Mouse (Mus musculus) brain, embryonic 14.5 days (tissue): Measurements from ENCODE around the gene Gipc2.

ENCODE experiments used
- CTCF ChIP-seq: fragments of 200-500 bp; IDR thresholded peaks from 2 replicates; pipeline ENCODE4 v1.5.1; 2012; ENCODE audit warnings: inconsistent platforms, mild to moderate bottlenecking, moderate library complexity, borderline replicate concordance; ENCODE audit not compliant: insufficient read depth, insufficient read length; ENCODE audit errors: extremely low read depth
- POLR2A ChIP-seq: fragments of 200-500 bp; IDR thresholded peaks from 2 replicates; pipeline ENCODE4 v1.6.1; 2012; ENCODE audit warnings: mild to moderate bottlenecking, inconsistent platforms, borderline replicate concordance; ENCODE audit not compliant: poor library complexity, insufficient read depth, insufficient read length, severe bottlenecking; ENCODE audit errors: extremely low read depth

DNA sequence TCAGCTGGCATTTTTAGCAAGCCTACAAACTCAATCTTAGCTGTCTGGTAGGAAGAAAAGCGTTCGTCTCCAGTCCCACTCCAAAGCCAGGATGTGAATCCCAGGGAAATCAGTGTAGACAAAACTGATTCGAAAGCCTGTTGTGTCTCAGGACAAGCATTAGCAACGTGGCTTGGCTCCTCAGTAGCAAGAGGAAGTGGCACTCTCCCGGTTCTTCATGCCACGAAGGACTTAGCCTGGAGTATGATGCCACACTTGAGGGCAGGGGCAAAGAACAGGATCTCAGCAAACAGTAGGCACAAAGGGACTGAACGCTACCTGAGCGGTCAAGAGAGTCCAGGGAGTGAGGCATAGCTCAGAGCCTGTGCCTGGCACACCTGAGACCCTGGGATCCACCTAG lies 53.4 kb downstream of the Gipc2 start:
- no peak for TF ChIP-seq CTCF
- no peak for TF ChIP-seq POLR2A
